Mouse (Mus musculus): Measurements from ENCODE around the gene Rhbdd3.
"Not testable (repeated sequence)": the region's sequence is repeated elsewhere in the genome, so short reads cannot be mapped to it uniquely, and the experiment has no call there.

Gene Rhbdd3

GRCm38 (mm10) chr11:5075760-5076159 is 23.0 kb upstream of the Rhbdd3 start:
- no peak for TF ChIP-seq POU5F1 (IDR thresholded peaks at IDR 0.05; ENCODE audit: borderline replicate concordance, low read length)
- 0 out of 2 replicates have a peak, but pooled peaks have one; percentile 11 for TF ChIP-seq CTCF (conservative IDR thresholded peaks at IDR 0.05; ENCODE audit: low read length)
- H3K36me3 ChIP-seq (ENCODE audit: insufficient read depth, low read length): peaks cover 91% of the 10 kb centered on the region

GRCm38 (mm10) chr11:5076843-5077242 is 21.9 kb upstream of the Rhbdd3 start:
- H3K27me3 ChIP-seq (ENCODE audit: insufficient read depth, low read length); H3K9me3 ChIP-seq (ENCODE audit: low read length); H3K4me3 ChIP-seq (replicated peaks; ENCODE audit: low read length): not testable (repeated sequence)
- peaks cover 34% of the 10 kb centered on the region for H3K4me1 ChIP-seq (replicated peaks; ENCODE audit: low read depth, low read length)
- H3K36me3 ChIP-seq (ENCODE audit: insufficient read depth, low read length): peaks cover 88% of the 10 kb centered on the region

More at GRCm38 (mm10) chr11:5075760-5076159, 23.0 kb upstream of the Rhbdd3 start:
- Histone ChIP-seq H3K4me1 (replicated peaks; ENCODE audit: low read depth, low read length) (peaks cover 37% of the 10 kb centered on the region), H3K27me3 (ENCODE audit: insufficient read depth, low read length) (no peaks in the 10 kb centered on the region), H3K9me3 (ENCODE audit: low read length) (no peaks in the 10 kb centered on the region), H3K4me3 (replicated peaks; ENCODE audit: low read length) (no peak overlapping the region)

- Histone ChIP-seq H3K4me3 (replicated peaks; ENCODE audit: low read length) (no peak overlapping the region), H3K4me1 (replicated peaks; ENCODE audit: low read depth, low read length) (peaks cover 44% of the 10 kb centered on the region), H3K9me3 (ENCODE audit: low read length) (no peaks in the 10 kb centered on the region), H3K27me3 (ENCODE audit: insufficient read depth, low read length) (no peaks in the 10 kb centered on the region), H3K36me3 (ENCODE audit: insufficient read depth, low read length) (peaks cover 98% of the 10 kb centered on the region)
- TF ChIP-seq NANOG (IDR thresholded peaks at IDR 0.05; ENCODE audit: borderline replicate concordance, low read length) (no peak), CTCF (conservative IDR thresholded peaks at IDR 0.05; ENCODE audit: low read length) (no peak), POU5F1 (IDR thresholded peaks at IDR 0.05; ENCODE audit: borderline replicate concordance, low read length) (no peak)
Observed at GRCm38 (mm10) chr11:5089147-5089546, 9.6 kb upstream of the Rhbdd3 start.

- peaks cover 76% of the 10 kb centered on the region for H3K36me3 ChIP-seq (ENCODE audit: insufficient read depth, low read length)
- H3K27me3 ChIP-seq (ENCODE audit: insufficient read depth, low read length): no peaks in the 10 kb centered on the region
- H3K4me3 ChIP-seq (replicated peaks; ENCODE audit: low read length): no peak overlapping the region
- H3K9me3 ChIP-seq (ENCODE audit: low read length): no peaks in the 10 kb centered on the region
- peaks cover 66% of the 10 kb centered on the region for H3K4me1 ChIP-seq (replicated peaks; ENCODE audit: low read depth, low read length)
- TF ChIP-seq NANOG (IDR thresholded peaks at IDR 0.05; ENCODE audit: borderline replicate concordance, low read length): no peak
- no peak for TF ChIP-seq CTCF (conservative IDR thresholded peaks at IDR 0.05; ENCODE audit: low read length)
- no peak for TF ChIP-seq POU5F1 (IDR thresholded peaks at IDR 0.05; ENCODE audit: borderline replicate concordance, low read length)
Observed at GRCm38 (mm10) chr11:5091706-5092105, 7.0 kb upstream of the Rhbdd3 start.

- Histone ChIP-seq H3K27me3 (ENCODE audit: insufficient read depth, low read length) (no peaks in the 10 kb centered on the region), H3K9me3 (ENCODE audit: low read length) (no peaks in the 10 kb centered on the region), H3K36me3 (ENCODE audit: insufficient read depth, low read length) (peaks cover 39% of the 10 kb centered on the region), H3K4me3 (replicated peaks; ENCODE audit: low read length) (peak overlapping the region; percentile 98), H3K4me1 (replicated peaks; ENCODE audit: low read depth, low read length) (peaks cover 67% of the 10 kb centered on the region)
- TF ChIP-seq CTCF (conservative IDR thresholded peaks at IDR 0.05; ENCODE audit: low read length): no peak
- TF ChIP-seq NANOG (IDR thresholded peaks at IDR 0.05; ENCODE audit: borderline replicate concordance, low read length): no peak
- TF ChIP-seq POU5F1 (IDR thresholded peaks at IDR 0.05; ENCODE audit: borderline replicate concordance, low read length): no peak
Observed at GRCm38 (mm10) chr11:5095877-5096276, 2.8 kb upstream of the Rhbdd3 start.

- peaks cover 68% of the 10 kb centered on the region for H3K4me1 ChIP-seq (replicated peaks; ENCODE audit: low read depth, low read length)
- H3K27me3 ChIP-seq (ENCODE audit: insufficient read depth, low read length): no peaks in the 10 kb centered on the region
- no peaks in the 10 kb centered on the region for H3K9me3 ChIP-seq (ENCODE audit: low read length)
- H3K36me3 ChIP-seq (ENCODE audit: insufficient read depth, low read length): peaks cover 37% of the 10 kb centered on the region
- H3K4me3 ChIP-seq (replicated peaks; ENCODE audit: low read length): peak overlapping the region; percentile 98
- TF ChIP-seq POU5F1 (IDR thresholded peaks at IDR 0.05; ENCODE audit: borderline replicate concordance, low read length): no peak
Observed at GRCm38 (mm10) chr11:5096480-5097020, 2.2 kb upstream of the Rhbdd3 start.

- Histone ChIP-seq H3K4me3 (replicated peaks; ENCODE audit: low read length) (peak overlapping the region; percentile 98), H3K36me3 (ENCODE audit: insufficient read depth, low read length) (peaks cover 36% of the 10 kb centered on the region), H3K9me3 (ENCODE audit: low read length) (no peaks in the 10 kb centered on the region), H3K4me1 (replicated peaks; ENCODE audit: low read depth, low read length) (peaks cover 66% of the 10 kb centered on the region), H3K27me3 (ENCODE audit: insufficient read depth, low read length) (no peaks in the 10 kb centered on the region)
- TF ChIP-seq NANOG (IDR thresholded peaks at IDR 0.05; ENCODE audit: borderline replicate concordance, low read length) (no peak), CTCF (conservative IDR thresholded peaks at IDR 0.05; ENCODE audit: low read length) (no peak), POU5F1 (IDR thresholded peaks at IDR 0.05; ENCODE audit: borderline replicate concordance, low read length) (no peak)
Observed at GRCm38 (mm10) chr11:5098035-5098735, 541 bp upstream of the Rhbdd3 start.

GRCm38 (mm10) chr11:5099576-5100183 is 954 bp downstream of the Rhbdd3 start:
- Histone ChIP-seq H3K27me3 (ENCODE audit: insufficient read depth, low read length) (no peaks in the 10 kb centered on the region), H3K4me1 (replicated peaks; ENCODE audit: low read depth, low read length) (peaks cover 52% of the 10 kb centered on the region), H3K4me3 (replicated peaks; ENCODE audit: low read length) (peak overlapping the region; percentile 98), H3K36me3 (ENCODE audit: insufficient read depth, low read length) (peaks cover 38% of the 10 kb centered on the region), H3K9me3 (ENCODE audit: low read length) (no peaks in the 10 kb centered on the region)
- TF ChIP-seq NANOG (IDR thresholded peaks at IDR 0.05; ENCODE audit: borderline replicate concordance, low read length) (no peak), POU5F1 (IDR thresholded peaks at IDR 0.05; ENCODE audit: borderline replicate concordance, low read length) (no peak), CTCF (conservative IDR thresholded peaks at IDR 0.05; ENCODE audit: low read length) (no peak)
